Comparison of ENCODE assay signal across 7 mouse cellular contexts in the genomic region with DNA sequence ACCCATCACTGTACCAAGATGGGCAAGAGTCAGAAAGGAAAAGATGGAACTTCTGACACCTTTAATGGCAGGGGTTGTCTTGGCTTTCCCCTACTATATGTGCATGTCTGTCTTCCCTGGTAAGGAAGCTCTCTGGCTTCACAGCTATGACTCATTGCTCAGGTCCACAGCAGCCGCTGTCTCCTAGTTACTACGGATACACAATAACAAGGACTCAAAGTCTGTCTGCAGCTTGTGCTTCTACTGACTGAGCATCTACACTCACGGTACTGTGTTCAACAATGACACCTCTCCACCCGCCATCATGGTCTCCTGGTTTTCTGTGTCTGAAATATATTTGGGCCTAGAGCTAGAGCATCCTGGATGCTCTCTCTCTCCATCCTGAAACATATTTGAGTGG.
"Had no signal": no experiment of that assay in that cellular context is flagged by ENCODE, and none has a peak within 500 bp of the region (broad histone marks: within the 10 kb centered on the region; RNA-seq: fewer than 3 reads in every experiment).

No protein-coding gene starts in this region.

- DNase-seq: kidney, postnatal 14 days; lung, adult 2 months; lung, postnatal 10 days; retina, postnatal 1 day; spleen, adult 18-20 months; thymus, postnatal 4 days had no signal

- ATAC-seq: midbrain, embryonic 15.5 days had no signal
